Mouse (Mus musculus): ENCODE results near the gene Mgarp. TPM values are rescaled to one million over a fixed set of nuclear protein-coding genes. Genes with fewer than 3 reads are reported as not detected.

The Mgarp gene
- total RNA-seq, 1 experiment: 12.5 TPM

DNA sequence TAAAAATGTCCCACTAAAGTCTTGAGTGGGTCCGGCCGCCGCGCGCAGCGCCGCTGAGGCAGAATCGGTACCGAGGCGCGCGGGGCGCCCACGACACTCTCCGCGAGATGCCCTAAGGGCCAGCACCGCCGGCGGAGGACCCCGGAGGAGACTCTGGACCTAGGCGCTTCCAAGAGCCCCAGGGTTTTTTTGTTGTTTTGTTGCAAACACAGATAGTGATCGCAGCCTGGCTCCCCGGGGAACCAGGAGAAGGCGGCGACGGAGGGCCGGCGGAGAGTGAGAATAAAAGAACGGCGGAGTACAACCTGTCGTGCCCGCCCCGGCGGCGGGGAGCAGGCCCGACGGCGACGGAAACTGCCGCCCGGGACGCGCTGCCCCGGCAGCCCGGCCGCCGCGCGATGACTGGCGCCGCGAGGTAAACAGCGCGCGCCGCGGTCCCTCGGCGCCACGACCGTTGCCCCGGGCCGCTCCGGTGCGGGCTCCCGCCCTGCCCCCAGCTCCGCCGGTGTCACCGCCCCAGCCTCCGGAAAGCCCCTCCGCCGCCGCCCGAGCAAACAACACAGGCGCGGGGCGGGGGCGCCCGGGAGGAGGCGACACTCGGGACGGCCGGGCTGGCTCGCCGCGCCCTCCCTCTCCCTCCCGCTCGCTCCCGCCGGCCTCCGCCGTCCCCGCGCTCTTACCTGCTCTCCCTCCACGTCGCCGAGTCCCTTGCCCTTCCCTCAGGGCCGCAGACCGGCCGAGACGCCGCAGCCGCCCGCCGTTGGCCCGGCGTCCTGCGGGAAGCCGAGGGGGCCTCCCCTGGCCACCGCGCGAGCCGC, 56.6 kb downstream of the Mgarp start:
- peak overlapping the region; percentile 70 for H3K9ac ChIP-seq (ENCODE audit: insufficient read depth, low read depth, low read length, poor library complexity, severe bottlenecking)
- no peaks in the 10 kb centered on the region for H3K9me3 ChIP-seq (ENCODE audit: control insufficient read depth, insufficient read depth, low read depth, low read length)
- no peak for TF ChIP-seq CHD2 (IDR thresholded peaks at IDR 0.05; ENCODE audit: low read depth, low read length)
- no peak for TF ChIP-seq ZNF384 (IDR thresholded peaks at IDR 0.05; ENCODE audit: low read depth, low read length)
- no peak for TF ChIP-seq MAFK (IDR thresholded peaks at IDR 0.05; ENCODE audit: insufficient read depth, low read depth, low read length)
- 0 out of 4 replicates have a peak, but pooled peaks cover 0 to 3% of the 10 kb centered on the region in 2 experiments for H3K4me1 ChIP-seq (ENCODE audit: control insufficient read depth in 2 of 2, insufficient read depth in 2 of 2, low read length in 2 of 2, poor library complexity in 1 of 2)
- DNase-seq (ENCODE audit: low read depth, low spot score): no peak
- in situ Hi-C loops (cut with MboI; ENCODE audit: low sequenced_read_pairs in 2 of 2, unreplicated experiment in 2 of 2): no loop called here
- H3K27ac ChIP-seq (ENCODE audit: insufficient read depth, low read depth, low read length, poor library complexity, severe bottlenecking): peak overlapping the region; percentile 26; the same call in 1 of the 2 replicates
- H3K4me3 ChIP-seq (ENCODE audit: insufficient read depth in 1 of 2, low read depth in 1 of 2, low read length in 2 of 2, poor library complexity in 1 of 2, severe bottlenecking in 1 of 2): peak overlapping the region; percentile 80 to 94
- no peaks in the 10 kb centered on the region for H3K36me3 ChIP-seq (ENCODE audit: control insufficient read depth, insufficient read depth, low read length, poor library complexity, severe bottlenecking)

DNA sequence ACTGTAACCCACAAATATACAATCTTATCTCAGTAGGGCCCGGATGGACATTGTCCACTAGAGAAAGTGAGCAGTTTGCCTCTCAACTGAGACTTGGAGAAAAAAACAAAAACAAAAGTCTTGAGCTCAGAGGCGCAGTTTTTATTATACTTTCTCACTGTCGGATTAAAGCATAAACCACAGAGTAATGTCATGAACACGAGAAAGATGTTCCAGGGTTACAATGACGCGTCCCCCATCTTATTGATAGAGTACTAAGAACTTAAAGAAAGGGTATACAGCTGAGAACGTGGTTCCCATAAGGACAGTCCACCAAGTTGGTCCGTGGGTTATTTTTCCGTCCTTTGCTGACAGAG, 57.2 kb downstream of the Mgarp start:
- Histone ChIP-seq H3K9ac (ENCODE audit: insufficient read depth, low read depth, low read length, poor library complexity, severe bottlenecking) (peak overlapping the region; percentile 70), H3K36me3 (ENCODE audit: control insufficient read depth, insufficient read depth, low read length, poor library complexity, severe bottlenecking) (no peaks in the 10 kb centered on the region), H3K4me1 (ENCODE audit: control insufficient read depth in 2 of 2, insufficient read depth in 2 of 2, low read length in 2 of 2, poor library complexity in 1 of 2) (0 out of 4 replicates have a peak, but pooled peaks cover 0 to 3% of the 10 kb centered on the region in 2 experiments), H3K9me3 (ENCODE audit: control insufficient read depth, insufficient read depth, low read depth, low read length) (no peaks in the 10 kb centered on the region), H3K4me3 (ENCODE audit: insufficient read depth in 1 of 2, low read depth in 1 of 2, low read length in 2 of 2, poor library complexity in 1 of 2, severe bottlenecking in 1 of 2) (peak overlapping the region; percentile 80 to 94), H3K27ac (ENCODE audit: insufficient read depth, low read depth, low read length, poor library complexity, severe bottlenecking) (no peak overlapping the region)
- DNase-seq (ENCODE audit: low read depth, low spot score): no peak
- no peak for TF ChIP-seq CHD2 (IDR thresholded peaks at IDR 0.05; ENCODE audit: low read depth, low read length)
- TF ChIP-seq MAFK (IDR thresholded peaks at IDR 0.05; ENCODE audit: insufficient read depth, low read depth, low read length): no peak
- TF ChIP-seq ZNF384 (IDR thresholded peaks at IDR 0.05; ENCODE audit: low read depth, low read length): no peak
- TF ChIP-seq HCFC1 (IDR thresholded peaks at IDR 0.05; ENCODE audit: borderline replicate concordance, insufficient read depth, low read length): no peak
- no peak for TF ChIP-seq ZC3H11A (IDR thresholded peaks at IDR 0.05; ENCODE audit: borderline replicate concordance, low read depth, low read length)
- in situ Hi-C loops (cut with MboI; ENCODE audit: low sequenced_read_pairs in 2 of 2, unreplicated experiment in 2 of 2): no loop called here

Other genes starting within 250 kb of the Mgarp start
- 39.3 and 53.4 TPM in 2 replicates for gene Noct, start 172.3 kb downstream of the Mgarp start, total RNA-seq (2012; rRNA removed)
- 26.7 and 28.4 TPM in 2 replicates for gene Elf2, start 56.1 kb downstream of the Mgarp start, total RNA-seq (2012; rRNA removed)
- gene Ndufc1, start 12.2 kb upstream of the Mgarp start, total RNA-seq (2012; rRNA removed): 152 and 231 TPM in 2 replicates
- gene Naa15, start 18.4 kb upstream of the Mgarp start, total RNA-seq (2012; rRNA removed): 43.7 and 53.4 TPM in 2 replicates
- 4.0 and 7.5 TPM in 2 replicates for gene Rab33b, start 87.2 kb upstream of the Mgarp start, total RNA-seq (2012; rRNA removed)
- 14.0 and 17.5 TPM in 2 replicates for gene Setd7, start 164.1 kb upstream of the Mgarp start, total RNA-seq (2012; rRNA removed)

Data from ES-E14 (cell line).